Mouse (Mus musculus): ENCODE measurements around the gene Rab11a.
A peak's percentile ranks its signal among the peaks of the same experiment; 100 is the strongest.

Gene Rab11a

DNA sequence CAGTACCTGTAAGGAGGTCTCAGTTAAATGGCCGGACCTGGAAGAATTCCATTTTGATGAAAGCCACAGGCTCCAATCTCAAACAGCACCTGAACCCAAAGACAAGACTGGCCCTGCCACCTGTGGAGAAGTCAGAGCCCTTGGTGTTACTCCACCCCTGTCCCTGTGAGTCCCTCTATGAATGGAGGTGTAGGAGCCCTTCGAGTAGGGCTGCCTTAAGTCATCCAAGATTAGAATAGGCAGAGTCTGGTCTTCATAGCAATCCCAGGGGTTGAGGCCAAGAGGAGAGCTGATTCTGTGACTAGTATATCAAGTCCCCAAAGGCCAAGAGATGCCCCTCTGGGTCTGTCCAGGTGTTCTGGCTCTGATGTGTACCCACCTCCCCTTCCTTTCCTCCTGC lies 46.8 kb downstream of the Rab11a start:
- DNase-seq = no peak

DNA sequence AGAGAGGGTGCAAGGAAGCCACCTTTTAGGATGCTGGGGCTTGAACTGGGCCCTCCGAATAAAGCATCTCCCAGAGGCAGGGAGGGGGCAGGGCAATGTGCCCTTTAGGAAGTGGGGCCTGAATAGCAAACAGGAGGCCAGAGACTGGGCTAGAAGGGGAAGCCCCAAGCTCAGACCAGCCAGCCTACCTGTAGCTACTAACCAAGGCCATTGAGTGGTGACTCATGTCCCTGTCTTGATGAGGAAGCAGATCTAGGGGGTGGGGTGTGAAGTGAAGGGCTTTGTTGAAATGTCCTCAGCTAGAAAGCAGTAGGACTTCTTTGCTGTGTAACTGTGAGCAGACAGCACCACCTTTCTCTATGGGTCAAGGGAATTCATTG lies 49.6 kb downstream of the Rab11a start:
- DNase-seq = no peak

DNA sequence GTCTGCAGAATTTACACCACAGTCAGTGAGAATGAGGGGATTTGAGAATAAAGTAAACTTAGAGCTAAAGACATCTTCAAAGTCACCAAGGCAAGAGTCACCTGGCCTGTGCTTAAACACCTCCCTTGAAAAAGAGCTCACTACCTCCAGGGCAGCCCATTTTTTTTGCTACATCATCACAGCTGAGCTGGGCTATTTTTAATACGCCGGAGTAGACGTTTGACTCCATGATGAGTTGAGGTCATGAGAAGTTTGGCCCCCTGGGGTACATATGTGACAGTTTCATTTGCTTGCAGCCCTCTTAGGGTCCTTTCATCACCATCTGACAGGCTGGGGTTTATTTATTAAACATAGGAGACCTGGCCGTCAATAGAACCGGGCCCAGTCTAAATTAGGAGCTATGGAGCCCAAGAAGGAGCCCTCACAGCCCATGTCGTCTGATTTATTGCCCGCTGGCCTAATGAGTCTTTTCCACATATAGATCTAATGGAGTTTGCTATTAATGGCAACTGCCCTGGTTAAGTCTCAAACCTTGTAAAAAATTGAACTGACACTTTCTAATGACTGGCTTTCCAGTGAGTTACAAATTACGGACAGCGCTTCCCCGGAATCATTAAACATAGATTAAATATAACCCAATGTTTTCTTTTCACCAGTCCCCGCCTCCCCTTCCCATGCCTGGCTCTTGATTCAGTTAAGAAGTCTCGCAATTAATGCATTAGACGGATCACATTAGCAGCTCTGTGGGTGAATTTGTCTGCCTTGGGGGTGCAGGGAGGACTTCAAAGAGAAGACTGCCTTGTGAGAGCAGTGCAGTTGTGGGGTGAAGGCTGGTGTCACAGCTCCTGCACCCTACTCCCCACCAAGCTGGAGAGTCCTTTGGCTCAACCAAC lies 50.2 kb downstream of the Rab11a start:
- DNase-seq = no peak

DNA sequence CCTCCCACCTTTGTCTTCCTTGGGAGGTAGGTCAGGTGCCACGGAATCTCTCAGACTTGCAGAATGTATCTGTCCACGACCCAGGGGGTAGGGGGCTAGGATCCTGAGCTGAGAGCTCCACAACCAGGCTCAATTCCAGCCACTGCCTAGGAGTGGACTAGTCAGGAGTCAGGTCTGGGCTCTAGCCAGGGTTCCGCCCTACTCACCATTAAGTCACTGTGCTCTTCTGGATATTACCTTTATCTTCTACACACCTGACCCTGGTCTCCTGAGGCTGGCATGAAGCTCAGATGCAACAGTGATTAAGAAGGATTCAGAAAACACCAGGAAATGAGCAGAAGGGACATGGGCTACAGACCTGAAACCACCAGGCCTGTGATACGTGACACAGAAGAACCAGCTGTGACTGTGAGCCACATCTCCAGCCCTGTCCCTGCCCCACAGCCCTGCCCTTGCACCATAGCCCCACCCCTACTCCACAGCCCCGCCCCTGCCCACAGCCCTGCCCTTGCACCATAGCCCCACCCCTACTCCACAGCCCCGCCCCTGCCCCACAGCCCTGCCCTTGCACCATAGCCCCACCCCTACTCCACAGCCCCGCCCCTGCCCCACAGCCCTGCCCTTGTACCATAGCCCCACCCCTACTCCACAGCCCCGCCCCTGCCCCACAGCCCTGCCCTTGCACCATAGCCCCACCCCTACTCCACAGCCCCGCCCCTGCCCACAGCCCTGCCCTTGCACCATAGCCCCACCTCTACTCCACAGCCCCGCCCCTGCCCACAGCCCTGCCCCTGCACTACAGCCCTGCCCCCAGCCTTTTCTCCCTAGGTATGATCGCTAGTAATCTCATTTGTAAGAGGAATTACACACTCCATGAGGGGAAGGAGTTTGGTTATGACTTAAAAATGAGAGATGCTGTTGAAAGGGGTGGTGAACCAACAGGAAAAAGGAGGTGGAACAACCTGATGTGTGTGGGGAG lies 65.9 kb downstream of the Rab11a start:
- peak; percentile 51 for DNase-seq

DNA sequence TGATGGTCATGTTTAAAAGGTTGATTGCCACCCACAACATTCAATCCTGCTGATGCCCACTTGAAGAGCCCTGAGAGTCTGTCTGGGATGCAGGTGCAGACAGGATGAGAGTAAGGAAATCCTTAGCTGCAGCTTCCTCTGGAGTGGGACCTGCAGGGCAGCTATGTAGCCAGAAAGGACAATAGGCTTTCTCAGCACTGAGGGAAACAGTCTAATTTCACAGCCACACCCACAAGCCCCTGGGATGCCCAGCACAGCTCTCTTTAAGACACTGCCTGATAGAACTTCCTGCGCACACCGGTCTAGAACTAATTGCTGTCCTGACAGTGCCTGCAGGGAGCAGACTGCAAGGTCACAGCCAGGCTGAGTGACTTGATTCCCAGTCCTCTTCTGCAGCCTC lies 69.6 kb downstream of the Rab11a start:
- no peak for DNase-seq

DNA sequence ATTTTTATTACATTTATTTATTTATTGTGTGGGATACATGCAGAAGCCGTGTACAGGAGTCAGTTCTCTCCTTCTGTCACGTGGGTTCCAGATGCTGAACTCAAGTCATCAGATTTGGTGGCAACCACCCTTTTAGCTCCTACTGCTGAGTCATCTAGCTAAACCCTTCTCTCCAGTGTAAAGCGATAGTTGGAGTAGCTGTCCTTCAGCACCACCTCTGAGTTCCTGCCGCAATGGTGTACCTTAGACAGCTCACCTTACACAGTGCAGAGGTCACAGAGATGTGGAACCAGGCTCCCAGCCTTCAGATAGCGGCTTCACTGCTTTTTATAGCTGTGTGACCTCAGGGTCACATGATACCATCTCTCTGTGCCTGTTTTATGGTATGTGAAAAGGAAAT lies 70.0 kb downstream of the Rab11a start:
- peak; percentile 35 for DNase-seq

DNA sequence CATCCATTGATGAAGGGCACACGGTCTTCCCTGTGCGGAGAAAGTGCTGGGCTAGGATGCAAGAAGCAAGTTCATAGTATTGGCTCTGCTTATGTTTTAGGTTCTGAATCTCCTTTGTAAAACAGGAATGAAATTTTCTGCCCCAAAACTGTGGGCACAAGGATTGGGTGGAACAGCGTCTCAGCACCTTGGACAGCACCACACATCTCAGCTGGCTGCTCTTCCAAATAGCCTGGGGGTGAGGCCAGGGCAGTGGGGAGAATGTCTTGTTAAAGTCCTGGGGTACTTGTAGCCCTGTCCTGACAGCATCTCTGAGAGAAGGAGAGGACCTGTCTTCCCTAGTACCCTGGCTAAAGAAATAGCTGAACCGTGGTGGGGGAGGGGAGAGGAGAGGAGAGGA lies 71.0 kb downstream of the Rab11a start:
- DNase-seq = peak; percentile 64
